Mouse (Mus musculus): Measurements from ENCODE around the gene Cabp1.

Gene Cabp1

GRCm38 (mm10) chr5:115193669-115194625 lies at the start of gene Cabp1:
TSS of gene Cabp1 (minus strand) at chr5:115194381.
- DNase-seq (ENCODE audit: low spot score in 2 of 2), result peak in 1 of 2 experiments; percentile 50

DNA sequence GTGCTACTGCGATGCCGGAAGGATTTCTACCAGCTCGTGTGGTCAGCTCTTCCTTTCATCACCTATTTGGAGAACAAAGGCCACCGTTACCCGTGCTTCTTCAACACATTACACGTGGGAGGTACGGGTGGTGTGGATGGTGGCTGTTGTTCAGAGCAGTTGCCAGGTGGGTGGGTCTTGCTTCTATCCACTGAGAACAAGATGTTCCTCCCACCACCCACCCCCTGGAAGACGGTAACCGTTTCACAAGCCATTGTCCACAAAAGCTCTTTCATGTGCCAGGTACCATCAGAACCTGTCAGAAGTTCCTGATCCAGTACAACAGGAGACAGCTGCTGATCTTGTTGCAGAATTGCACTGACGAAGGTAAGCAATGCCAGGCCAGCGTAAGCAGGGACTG lies 46.0 kb upstream of the Cabp1 start:
- DNase-seq (ENCODE audit: low spot score in 2 of 2), result no peak

DNA sequence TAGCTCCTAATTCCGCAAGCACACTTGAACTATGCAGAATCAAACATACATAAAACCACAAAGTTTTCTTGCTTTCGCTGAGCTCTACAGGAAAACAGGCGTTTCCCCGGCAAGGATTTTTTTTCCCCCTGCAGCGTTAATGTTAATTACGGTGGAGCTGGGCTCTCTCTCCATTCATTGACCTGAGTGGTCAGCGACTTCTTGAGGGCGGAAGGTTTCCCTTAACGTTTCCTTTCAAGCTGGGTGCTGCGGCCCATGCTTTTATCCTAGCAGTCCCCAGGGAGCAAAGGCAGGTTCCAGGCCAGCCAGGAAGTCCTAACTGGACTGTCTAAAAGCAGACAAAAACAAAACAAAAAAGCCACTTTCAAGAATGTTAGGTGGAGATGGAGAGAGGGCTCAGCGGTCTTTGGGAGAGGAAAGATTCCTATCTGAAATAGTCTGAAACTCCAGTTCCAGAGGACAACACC lies 44.6 kb upstream of the Cabp1 start:
- no peak for DNase-seq (ENCODE audit: low spot score in 2 of 2)

DNA sequence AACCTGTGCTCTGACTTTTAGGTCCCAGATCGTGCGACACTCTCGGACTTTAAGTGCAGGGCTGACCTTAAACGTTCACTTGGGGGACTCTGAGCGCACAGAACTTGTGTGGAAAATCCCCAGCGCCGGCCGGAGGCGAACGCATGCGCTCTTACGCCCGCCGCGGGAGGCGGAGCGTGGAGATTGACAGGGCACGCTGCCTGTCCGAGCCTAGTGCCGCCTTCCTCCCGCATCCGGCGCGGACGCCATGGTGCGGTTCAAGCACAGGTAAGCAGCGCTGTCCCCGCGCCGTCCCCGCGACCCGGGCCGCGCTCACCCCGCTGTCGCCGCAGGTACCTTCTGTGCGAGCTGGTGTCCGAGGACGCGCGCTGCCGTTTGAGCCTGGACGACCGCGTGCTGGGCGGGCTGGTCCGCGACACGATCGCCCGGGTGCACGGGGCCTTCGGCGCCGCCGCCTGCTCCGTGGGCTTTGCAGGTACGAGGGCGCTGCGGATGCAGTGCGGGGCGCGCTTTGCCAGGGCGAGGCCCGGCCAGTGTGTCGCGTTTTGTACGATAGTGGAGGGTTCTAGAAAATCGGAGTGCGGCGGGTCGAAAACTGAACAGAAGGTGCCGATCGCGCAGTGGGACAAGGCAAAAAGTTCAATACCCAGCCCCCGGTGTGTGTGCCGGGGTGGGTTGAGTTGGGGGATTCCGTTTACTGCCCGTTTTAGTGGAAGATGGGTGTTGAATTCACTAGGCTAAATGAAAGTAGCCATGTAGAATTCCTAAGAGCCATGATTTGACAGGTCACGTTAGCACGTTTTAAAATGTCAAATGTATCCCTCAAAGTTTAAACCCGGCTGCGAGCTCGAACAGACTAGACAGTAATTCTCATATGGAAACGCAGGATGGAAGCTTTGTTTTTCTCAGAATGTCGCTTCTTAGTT lies 43.9 kb upstream of the Cabp1 start:
- DNase-seq (ENCODE audit: low spot score in 2 of 2), result peak; percentile 70 to 88

DNA sequence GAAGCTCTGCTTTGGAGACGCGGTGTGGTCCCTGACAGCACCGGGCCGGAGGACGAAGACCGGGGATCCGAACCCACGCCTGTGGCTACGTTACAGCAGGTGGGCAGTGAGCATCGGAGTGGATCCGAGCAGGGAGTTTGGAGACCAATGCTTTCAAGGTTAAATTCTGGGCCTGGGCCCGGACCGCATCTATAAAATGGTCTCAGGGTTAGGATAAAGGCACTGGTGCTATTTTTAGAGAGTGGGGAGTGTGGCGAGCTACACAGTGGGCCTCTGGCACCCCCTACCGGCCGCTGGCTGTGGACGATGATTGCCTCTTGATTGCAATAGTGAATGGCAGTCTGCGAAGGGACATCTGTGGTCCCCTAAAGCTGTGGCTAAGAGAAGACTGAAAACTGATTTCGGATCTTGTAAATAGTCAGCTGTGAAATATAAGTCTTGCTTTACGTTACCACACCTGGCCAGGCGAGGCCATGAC lies 41.6 kb upstream of the Cabp1 start, which contains the start of gene Pop5:
TSS of gene Pop5 (plus strand) at position 51 of the 478 bp plus-strand sequence.
- peak; percentile 87 to 94 for DNase-seq (ENCODE audit: low spot score in 2 of 2)

DNA sequence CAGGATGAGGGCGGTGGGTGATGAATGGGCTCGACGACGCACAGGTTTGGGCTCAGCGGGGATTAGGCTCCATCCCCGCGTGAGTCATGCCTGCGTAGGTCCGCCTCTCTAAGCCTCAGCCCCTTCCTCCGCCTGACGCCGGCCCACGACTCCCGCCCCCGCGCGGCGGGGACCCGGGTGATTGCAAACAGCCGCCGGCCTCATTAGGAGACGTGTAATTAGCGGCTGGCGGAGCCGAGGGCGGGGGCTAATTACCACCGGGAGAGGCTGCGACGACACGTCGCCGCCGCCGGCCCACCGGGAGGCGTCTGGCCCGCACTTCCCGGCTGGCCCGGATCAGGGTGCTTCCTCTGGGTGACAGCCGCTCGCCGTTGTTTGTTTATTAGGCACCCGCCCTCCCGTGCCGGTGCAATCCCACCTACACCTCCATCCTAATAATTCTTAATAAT lies 41.2 kb upstream of the Cabp1 start:
- DNase-seq (ENCODE audit: low spot score in 2 of 2), result peak in 1 of 2 experiments; percentile 47

DNA sequence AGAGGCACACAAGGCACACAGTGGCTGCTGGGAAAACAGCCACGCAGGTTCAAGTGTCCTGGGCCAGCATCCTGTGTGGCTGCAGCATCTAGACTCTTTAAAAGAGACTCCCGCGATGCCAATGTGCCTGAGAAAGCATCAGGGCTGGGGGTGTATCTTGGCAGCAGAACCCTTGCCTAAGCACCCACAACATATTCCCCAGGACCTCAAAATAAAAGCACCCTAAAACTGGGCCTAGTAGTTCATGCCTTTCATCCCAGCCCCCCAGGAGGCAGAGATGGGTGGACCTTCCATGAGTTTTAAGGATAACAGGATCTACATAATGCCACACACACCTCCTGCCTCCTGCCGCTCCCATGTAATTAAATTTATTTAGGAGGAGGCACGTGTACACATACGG lies 40.3 kb upstream of the Cabp1 start:
- DNase-seq (ENCODE audit: low spot score in 2 of 2), result no peak

DNA sequence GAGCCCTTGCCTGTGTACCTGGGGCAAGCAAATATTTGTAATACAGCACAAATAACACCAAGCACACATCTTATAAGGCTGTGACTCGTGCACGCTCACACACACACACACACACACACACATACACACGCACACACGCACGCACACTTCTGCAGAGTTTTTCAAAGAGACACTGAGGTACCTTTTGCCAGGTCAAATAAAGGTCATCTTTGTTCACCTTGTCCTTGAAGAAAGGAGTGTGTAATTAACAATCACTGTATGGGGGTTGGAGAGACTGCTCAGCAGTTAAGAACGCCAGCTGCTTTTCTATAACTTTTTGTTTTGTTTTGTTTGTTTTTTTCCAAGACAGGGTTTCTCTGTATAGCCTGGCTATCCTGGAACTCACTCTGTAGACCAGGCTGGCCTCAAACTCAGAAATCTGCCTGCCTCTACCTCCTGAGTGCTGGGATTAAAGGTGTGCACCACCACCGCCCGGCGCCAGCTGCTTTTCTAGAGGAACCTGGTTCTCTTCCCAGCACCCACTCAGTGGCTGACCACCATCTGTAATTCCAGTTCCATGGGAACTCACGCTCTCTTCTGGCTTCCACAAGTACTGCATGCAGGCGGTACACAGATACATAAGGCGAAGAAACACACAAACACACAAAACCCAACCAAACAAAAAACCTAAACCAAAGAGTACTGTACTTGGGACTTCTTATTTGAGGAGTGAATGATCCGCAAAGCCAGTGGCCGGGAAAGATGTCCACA lies 39.0 kb upstream of the Cabp1 start:
- DNase-seq (ENCODE audit: low spot score in 2 of 2), result no peak

- DNase-seq (ENCODE audit: low spot score in 2 of 2), result no peak
These were observed 38.3 kb upstream of the Cabp1 start for GRCm38 (mm10) chr5:115232516-115232915.

- no peak for DNase-seq (ENCODE audit: low spot score in 2 of 2)
These were observed 37.5 kb upstream of the Cabp1 start for GRCm38 (mm10) chr5:115231552-115232120.

GRCm38 (mm10) chr5:115230830-115231551 lies 36.8 kb upstream of the Cabp1 start:
- no peak for DNase-seq (ENCODE audit: low spot score in 2 of 2)

DNA sequence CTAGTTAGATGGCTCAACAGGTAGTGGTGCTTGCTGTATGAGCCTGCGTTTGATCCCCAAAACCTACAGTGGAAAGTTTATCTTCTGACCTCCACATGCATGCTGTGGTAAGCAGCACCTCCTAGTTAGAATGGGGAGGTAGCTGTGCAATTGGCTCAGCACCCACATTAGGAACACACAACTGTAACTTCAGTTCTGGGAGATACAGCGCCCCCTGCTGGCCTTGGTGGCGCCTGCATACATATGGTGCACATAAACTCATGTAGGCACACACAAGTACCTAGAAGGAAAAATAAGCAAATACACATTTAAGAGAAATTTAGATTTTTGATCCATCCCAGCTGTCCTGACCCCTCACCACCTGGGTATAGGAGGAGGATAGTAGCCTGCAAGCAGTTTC lies 28.3 kb upstream of the Cabp1 start:
- no peak for DNase-seq (ENCODE audit: low spot score in 2 of 2)

DNA sequence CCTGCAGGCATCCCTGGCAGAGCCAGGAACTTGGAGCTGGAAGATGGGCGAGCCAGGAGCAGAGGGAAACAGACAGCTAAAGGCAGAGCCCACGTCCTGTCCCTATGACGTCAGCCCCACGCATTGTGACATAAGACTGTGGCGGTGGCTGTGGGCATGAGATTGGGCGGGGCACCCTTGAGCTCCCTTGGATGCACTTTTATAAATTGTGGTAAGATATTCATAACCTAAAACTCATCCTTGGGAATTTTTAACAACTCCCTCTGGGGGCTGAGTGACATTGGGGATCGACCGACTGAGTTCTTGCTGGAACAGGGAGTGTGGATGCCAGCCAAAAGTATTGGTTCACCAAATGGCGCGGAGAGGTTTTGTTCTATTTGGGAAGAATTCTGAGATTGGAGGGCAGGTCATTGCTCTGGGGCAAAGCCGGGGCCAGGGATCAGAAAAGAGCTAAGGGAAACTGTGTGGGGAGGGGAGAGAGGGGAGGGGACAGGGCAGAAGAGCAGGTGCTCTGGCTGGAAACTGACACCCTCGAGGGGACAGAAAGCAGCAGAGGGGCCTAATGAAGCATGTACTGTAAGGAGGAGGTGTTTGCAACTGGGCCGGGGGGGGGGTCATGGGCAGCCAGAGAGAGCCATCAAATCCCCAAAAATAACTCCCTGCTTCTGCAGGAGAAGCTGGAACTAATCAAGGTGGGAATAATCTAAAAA lies 26.9 kb upstream of the Cabp1 start:
- DNase-seq (ENCODE audit: low spot score in 2 of 2), result no peak

DNA sequence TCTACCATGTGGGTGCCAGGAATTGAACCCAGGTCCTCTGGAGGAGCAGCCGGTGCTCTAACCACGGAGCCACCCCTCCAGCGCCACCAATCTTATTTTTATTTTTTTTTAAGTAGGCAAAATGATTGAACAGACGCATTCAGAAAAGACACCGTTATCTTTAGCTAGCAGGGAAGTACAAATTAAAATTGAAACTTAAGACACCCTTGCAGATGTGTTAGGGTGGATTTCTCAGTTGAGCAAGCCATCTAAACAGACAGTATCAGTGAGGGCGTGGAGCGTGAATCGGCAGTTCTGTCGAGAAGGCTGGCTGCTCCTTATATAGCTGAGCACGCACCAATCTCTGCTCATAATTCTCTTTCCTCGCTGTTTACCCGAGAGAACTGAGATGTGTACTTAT lies 23.8 kb upstream of the Cabp1 start:
- DNase-seq (ENCODE audit: low spot score in 2 of 2), result no peak

- no peak for DNase-seq (ENCODE audit: low spot score in 2 of 2)
These were observed 21.3 kb upstream of the Cabp1 start for GRCm38 (mm10) chr5:115215273-115216185.

DNA sequence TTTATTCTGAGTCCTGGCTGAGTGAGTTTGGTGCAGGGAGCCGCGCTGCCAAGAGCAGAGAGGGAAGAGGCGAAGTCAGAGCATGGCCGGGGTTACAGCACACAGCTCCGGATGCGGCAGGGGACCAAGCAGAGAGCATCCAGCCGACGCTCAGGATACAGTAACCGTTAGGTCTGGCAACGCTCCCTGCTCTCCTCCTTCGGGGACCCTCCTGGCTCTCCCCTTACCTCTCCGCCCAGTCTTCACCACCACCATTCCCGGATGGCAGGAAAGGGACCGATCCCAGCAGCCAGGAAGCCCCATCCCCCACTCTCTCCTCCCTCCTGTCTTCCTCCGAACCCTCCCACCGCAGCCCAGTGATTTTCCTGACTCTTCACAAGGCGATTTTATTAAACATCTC lies 20.7 kb upstream of the Cabp1 start:
- DNase-seq (ENCODE audit: low spot score in 2 of 2), result peak in 1 of 2 experiments; percentile 54

GRCm38 (mm10) chr5:115212861-115213260 lies 18.7 kb upstream of the Cabp1 start:
- DNase-seq (ENCODE audit: low spot score in 2 of 2), result no peak

- no peak for DNase-seq (ENCODE audit: low spot score in 2 of 2)
These were observed 18.3 kb upstream of the Cabp1 start for GRCm38 (mm10) chr5:115212451-115212850.

Measured in cerebellum, postnatal 4 days (tissue).